Mouse (Mus musculus) cerebellum, adult (tissue): ENCODE measurements around the gene Zbtb48.

Experiments
- ATAC-seq: cut with Nextera tagmentation; 2 replicates; pipeline ENCODE4 v1.9.2; 2017; ENCODE audit warnings: mild to moderate bottlenecking, moderate library complexity, mixed read lengths; ENCODE audit not compliant: insufficient number of reproducible peaks, low FRiP score, low TSS enrichment

Zbtb48 gene

DNA sequence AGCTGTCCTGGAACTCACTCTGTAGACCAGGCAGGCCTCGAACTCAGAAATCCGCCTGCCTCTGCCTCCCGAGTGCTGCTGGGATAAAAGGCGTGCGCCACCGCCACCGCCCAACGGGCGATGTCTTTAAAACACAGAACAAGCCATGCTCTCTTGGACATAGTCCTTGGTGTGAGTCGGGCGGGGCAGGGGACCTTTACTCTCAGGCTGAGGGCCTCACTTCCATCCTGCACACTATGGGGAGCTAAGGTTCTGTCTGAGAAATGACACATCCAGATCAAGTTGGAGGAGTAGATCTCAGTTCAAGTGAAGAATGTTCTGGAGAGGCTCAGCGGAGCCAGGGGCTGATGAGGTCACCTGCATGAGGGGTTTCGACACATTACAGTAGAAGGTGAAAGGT lies 5.5 kb upstream of the Zbtb48 start:
- ATAC-seq: no peak

DNA sequence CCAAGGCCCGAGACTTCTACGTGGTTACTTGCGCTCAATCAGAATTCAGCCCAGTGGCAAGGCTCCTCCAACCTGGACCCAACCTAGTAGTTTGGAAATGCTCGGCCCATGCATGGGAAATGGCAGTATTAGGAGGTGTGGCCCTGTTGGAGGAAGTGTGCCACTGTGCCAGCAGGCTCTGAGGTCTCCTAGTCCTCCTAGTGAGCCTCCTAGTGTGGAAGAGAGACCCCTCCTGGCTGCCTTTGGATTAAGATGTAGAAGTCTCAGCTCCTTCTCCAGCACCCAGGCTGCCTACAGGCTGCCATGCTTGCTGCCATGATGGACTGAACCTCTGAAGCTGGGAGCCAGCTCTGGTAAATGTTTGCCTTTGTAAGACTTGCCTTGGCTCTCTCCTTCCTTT lies 2.5 kb upstream of the Zbtb48 start:
- no peak for ATAC-seq

DNA sequence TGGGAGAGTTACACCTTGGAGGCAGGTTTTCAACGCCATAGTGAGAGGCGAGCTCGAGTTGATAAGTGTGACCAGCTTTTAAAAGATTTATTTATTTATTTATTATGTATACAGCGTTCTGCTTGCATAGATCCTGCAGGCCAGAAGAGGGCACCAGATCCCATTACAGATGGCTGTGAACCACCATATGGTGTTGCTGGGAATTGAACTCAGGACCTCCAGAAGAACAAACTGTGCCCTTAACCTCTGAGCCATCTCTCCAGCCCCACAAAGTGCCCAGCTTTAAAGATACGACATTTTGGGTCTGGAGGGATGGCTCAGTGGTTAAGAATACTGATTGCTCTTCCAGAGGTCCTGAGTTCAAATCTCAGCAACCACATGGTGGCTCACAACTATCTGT lies 1.6 kb upstream of the Zbtb48 start:
- ATAC-seq: no peak

DNA sequence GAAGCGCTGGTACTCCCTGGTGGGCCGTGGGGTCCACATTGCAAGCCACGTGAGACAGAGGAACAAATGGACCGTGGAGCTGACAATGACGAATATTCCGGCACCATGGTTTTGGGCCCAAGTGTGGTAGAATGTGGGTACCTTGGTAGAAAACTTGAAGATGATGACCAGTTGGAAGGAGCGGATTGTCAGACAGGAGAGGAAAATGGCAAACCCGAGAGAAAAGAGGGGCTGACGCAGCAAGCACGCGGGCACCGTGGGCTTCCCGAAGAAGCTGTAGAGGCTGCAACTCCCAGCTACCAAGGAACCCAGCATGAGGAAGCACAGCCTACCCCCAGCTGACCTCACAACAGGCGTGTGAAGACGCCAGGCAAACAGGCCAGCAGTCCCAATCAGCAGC lies 985 bp upstream of the Zbtb48 start:
- no peak for ATAC-seq

DNA sequence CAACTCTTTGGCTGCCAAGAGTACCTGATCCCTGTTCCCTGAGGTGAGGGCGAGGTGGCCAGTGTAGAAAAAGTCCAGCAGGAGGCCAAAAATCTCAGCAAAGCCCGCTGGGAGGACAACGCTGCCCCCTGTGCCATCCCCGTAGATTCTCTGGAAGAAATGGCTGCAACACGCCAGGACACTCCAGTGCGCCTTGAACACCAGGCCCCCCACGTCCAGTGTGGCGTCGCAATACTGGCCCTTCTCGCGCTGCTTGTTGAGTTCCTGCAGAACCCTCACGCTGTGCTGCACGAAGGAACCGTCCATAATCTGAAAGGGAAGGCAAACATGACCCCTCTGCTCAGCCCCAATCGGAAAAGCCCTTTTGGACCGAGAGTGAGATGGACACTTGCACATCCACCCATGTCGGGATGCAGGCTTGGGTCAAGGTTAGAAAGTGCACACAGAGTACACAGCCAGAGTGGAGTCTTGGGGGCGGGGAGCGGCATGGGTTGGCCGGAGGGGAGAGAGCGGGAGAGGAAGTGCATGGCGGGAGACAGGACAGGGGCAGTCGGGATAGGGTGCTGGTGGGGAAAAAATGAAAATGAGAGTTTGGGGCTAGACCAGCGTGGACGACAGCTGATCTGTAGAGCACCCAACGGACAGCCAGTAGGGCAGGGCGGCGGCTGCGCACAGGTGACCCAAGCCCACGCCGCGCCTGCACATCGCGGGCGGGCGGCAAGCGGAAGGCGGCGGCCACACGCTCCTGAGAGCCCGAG lies 541 bp downstream of the Zbtb48 start:
- ATAC-seq: 0 out of 2 replicates have a peak, but pooled peaks have one; percentile 22

DNA sequence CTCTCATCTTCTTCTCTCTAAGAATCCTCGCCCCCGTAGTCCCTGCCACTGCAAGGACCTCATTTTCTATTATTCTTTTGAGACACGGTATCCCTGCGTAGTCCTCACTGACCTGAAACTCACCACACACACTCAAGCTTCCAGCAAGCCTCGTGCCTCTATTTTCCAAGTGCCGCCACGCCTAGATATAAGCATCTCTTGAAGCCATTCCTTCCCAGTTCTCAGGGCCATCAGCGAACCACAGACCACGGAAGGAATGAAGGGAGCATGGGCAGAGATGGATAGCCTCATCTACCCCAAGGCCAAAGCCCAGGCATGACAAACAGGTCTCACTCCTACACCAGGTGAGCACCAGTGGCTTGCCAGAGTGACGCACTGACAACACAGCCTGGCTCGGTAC lies 2.9 kb downstream of the Zbtb48 start:
- no peak for ATAC-seq

DNA sequence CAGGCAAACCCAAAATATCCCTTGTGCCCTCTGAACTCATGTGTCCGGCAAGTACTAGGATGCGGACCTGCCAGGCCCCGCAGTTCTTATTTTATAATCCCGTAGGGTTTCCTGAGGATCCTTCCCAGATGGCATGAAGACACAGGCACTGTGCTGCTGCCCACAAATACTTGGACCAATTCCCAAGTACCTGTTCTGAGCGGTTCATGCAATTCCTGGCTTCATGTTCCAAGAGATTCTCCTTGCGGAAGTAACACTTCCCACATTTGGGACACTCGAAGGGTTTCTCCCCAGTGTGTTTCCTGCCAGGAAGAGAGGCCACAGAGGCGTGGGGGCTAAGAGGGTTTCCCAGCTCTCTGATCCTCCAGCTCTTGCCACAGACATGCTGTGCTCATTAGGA lies 5.0 kb downstream of the Zbtb48 start:
- ATAC-seq: no peak

DNA sequence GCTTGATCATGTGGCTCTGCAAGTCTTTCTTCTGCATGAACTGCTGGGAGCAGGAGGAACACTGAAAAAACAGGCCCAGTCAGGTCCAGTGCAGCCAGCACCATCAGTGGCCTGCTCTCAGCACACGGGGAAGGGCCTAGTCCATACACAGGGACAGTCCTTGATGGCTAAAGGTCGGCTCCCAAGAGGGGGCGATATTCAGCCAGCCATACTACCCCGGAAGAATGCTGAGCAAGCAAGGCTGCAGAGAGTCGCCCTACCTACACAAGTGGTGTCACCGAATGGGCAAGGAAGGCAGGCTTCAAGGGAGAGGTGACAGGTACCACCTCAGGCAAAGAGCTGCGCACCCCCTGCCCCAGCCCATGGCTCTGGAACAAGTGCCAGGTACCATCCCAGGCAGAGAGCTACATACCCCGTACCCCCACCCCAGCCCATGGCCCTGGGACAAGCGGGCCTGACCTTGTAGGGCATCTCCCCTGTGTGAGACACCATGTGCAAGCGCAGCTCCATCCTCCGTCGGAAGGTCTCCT lies 5.8 kb downstream of the Zbtb48 start:
- ATAC-seq: no peak

DNA sequence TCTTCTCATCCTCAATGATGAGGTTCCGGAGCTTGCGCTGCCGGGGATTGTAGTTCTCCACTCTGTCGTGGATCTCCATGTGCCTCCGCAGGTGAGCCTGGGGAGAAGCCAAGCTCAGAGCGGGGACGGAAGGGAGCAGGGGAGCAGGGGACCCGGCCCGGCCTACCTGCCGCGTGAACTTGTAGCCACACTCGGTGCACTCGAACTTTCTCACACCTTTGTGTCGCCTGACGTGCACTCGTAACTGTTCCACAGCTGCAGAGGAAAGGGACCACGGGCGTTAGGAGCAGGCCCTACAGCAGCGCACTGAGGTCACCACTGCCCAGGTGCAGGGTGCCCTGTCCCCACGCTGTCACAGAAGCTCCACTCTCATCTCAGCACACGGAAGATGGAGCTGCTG lies 7.4 kb downstream of the Zbtb48 start:
- ATAC-seq: no peak

DNA sequence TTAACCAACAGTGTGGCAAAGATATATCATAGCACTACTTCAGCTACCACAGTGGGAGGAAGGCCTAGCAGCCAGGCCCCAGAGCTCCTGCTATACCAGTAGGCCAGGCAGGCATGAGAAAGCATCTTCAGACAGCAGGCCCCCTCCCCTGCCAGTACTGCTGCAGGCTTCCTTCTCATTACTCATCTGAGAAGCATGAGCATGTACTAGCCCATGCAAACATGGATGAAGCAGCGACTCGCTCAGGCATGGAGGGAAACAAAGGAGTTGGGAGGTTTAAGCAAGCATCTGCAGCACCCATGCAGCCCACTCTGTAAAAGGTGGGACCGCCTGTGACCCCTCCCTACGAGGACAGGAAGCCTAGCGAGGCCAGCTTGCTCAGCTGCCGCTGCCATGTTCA lies 8.4 kb downstream of the Zbtb48 start:
- no peak for ATAC-seq

DNA sequence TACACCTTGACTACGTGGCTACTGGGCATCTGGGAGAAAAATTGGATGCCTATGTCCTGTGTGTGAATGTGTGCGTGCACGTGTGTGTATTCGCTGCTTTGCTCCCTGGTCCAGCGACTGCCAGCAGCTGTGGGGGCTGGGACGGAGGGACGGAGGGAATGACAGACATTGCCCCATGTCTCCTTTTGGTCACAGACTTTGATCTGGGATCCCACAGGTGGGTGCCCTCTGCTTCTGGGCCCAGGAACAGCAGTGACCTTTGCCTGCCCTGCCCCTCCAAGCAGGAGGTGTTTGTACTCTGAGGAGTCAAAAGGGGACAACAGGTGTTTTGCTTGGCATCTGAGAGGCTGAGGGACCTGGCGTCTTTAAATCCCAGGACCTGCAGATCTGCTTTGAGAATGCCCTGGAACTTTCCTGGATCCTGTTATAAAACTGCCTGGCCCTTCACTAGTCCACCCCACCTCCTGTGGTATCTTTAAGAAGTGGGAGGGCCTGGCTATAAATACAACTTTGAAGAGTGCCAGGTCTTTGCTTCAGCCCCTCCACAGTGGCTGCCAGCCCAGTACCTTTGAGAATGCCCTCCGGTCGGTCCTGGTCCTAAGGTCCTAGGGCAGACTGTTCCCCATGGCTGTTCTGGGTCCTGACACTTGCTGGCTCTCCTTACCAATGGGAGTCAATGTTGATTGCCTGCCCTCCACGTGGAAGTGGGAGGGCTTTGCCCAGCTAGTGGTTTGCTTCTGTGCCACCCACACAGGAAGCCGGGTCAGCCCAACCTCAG lies 14.2 kb downstream of the Zbtb48 start:
- no peak for ATAC-seq

DNA sequence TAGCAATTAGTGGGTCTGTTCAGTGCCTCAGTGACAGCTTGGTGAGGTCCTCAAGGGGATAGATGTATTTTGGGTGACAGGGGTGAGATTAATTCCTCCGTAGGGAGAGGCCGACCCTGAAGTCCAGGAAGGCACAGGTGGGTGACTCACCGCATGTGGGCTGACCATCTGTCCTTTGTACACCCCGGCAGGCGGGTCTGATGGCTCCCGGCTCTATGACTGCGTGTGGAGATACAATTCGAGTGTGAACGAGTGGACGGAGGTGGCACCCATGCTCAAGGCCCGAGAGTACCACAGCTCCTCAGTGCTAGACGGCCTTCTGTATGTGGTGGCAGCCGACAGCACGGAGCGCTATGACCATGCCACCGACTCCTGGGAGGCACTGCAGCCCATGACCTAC lies 15.4 kb downstream of the Zbtb48 start:
- no peak for ATAC-seq

DNA sequence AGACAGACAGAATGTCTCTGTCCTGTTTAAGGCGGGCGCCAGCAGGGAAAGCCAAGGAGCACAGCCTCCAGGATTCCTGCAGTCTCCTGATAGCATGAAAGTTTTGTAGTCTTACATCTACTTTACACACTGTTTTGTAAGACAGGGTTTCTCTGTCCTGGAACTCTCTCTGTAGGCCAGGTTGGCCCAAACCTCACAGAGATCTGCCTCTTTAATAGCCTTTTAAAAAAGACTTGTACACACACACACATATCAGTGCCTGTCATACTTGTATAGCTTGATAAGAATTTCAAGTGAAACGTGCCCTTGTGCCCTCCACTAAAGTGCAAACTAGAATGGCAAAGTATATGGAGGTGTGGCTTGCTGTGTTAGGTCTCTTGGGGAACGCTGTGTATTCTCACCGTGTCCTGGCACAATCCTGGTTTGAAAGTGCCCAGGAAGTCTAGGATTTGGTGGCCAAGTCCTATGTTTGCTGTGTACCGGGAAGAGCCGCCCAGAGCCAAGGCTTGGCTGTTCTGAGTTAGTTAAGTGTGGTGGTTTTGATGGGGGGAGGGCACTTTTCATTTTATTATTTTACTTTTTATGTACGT lies 16.2 kb downstream of the Zbtb48 start:
- no peak for ATAC-seq

DNA sequence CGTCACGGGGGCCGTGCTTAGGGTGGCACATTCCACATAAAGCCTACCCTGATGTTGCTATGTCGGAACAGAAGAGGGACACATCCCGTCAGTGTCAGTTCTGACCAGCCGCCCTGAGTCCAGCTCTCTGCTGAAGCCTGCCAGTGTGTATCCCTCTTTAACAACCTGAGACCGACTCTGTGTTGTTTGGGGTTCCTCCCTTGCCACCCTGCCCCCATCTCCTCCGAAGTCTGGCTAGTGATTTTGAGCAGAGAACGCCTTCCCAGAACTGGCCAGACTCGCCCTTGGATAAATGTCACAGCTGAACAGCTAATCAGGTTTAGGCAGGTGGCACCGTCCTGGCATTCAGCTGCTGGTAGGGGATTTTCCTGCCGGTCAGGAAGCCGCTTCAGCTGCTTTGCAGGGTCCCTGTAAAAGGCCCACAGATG lies 16.8 kb downstream of the Zbtb48 start:
- no peak for ATAC-seq

DNA sequence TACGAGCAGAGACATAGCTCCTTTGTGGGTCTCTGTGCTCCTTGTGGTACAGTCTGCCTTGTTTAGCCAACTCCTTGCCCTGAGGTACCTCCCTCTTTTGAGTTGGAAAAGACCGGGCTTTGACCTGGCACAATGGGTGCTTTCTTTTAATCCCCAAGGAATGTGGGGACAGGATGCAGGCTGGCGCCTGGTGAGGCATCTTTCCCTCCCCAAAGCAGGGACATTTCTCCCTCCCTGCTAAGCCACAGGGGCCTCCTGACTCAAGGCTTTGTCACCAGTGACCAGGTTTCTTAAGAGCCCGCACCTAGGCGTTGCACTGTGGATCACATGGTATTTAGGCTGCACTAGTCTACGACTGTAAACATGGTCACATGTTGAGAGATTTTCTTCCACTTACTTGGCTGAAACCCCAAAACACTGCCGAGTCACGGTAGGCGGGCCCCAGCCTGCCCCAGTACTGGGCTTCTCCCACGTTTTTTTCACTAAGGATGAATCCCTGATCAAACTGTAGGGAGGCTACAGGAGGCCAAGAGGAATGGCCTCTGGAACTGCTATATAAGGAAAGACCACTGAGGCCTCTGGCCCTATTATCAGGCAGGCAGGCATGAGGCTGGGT lies 17.3 kb downstream of the Zbtb48 start:
- no peak for ATAC-seq

DNA sequence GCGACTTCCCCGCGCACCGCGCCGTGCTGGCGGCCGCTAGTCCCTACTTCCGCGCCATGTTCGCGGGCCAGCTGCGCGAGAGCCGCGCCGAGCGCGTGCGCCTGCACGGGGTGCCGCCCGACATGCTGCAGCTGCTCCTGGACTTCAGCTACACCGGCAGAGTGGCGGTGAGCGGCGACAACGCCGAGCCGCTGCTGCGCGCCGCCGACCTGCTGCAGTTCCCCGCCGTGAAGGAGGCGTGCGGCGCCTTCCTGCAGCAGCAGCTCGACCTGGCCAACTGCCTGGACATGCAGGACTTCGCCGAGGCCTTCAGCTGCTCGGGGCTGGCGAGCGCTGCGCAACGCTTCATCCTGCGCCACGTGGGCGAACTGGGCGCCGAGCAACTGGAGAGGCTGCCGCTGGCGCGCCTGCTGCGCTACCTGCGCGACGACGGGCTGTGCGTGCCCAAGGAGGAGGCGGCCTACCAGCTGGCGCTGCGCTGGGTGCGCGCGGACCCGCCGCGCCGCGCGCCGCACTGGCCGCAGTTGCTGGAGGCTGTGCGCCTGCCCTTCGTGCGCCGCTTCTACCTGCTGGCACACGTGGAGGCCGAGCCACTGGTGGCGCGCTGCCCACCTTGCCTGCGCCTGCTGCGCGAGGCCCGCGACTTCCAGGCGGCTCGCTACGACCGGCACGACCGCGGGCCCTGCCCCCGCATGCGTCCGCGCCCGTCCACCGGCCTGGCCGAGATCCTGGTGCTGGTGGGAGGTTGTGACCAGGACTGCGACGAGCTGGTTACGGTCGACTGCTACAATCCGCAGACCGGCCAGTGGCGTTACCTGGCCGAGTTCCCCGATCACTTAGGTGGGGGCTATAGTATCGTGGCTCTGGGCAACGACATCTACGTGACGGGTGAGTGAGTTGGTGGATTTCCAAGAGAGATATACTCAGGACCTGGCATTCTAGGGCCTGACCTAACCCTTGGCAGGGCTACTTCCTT lies 18.1 kb downstream of the Zbtb48 start:
- peak; percentile 34; the same call in 1 of the 2 replicates for ATAC-seq

DNA sequence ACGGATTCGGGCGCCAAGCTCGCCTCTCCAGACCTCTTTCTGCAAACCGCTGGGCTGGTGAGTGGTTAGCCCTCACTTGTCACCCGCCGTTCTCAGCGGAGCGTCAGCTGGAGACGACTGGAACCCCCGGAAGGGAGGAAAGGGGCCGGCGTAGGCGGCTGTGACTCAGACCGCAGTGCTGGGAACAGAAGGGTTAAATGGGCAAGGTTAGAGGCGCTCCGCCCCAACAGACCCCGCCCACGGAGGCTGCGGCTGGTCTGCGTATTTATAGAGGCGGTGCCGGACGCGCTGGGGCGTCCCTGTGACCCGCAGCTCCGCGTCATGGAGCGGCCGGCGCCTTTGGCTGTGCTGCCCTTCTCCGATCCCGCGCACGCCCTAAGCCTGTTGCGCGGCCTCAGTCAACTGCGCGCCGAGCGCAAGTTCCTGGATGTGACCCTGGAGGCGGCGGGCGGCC lies 18.8 kb downstream of the Zbtb48 start, which contains the start of gene Klhl21:
Klhl21 (plus strand) TSS at position 182 of the 454 bp plus-strand sequence.
- peak; percentile 81 for ATAC-seq

DNA sequence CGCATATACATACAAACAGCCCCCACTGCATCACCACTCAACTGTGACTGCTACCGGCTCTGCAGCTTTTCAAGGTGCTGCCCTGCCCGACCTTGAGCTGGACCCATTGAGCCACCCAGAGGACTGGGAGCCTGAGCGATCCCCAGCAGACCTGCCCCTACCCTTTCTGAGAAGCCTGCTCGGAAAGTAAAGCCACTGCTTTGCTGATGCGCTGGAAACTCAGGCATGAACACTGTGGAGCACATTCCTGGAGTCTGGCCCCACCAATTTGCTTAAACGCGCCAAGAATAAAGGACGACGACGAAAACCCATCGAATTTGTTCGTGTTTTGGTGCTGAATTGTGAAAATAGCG lies 19.3 kb downstream of the Zbtb48 start:
- no peak for ATAC-seq

DNA sequence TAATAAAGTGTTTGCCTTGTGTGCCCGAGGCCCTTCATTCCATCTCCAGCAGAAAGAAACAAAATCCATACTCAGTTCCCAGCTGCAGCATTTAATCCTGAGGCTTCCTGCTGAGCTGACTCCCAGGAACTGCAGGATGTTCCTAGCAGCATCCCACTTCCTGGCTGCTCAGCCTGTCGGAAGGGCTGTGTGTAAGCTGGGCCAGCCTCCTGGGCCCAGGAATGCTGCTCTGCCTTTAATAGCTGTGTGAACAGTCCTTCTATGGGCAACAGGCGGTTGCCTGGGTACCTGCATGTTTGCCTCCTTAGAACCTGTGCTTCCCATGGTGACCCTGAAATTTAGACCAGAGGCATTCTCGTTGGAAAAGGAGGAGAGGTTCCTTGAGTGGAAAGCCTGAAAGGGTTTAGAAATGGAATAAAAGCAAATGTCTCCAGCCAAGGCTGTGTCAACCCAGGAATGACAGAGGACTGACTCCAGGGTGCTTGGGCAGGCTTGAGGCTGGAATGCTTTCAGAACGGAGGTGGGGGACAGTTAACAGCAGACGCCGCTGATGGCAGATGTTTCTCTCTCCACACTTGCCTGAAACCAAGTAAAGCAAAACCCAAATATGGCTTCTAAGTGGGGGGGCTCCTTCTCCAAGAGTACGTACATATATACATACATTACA lies 19.9 kb downstream of the Zbtb48 start:
- no peak for ATAC-seq
